Mouse (Mus musculus) liver, adult 2 months (tissue): ENCODE measurements around the gene Anapc16.

Experiments used
- CTCF ChIP-seq: fragments of 200-500 bp; IDR thresholded peaks from 2 replicates; pipeline ENCODE4 v1.5.1; 2011; ENCODE audit warnings: low read depth, low read length, control low read depth
- POLR2A ChIP-seq: fragments of 200-500 bp; IDR thresholded peaks from 2 replicates; pipeline ENCODE4 v1.6.1; 2011; ENCODE audit warnings: low read length, control low read depth; ENCODE audit not compliant: insufficient read depth; ENCODE audit errors: extremely low read depth

GRCm38 (mm10) chr10:60033064-60033463 lies 30.1 kb upstream of the Anapc16 start:
- no peak for TF ChIP-seq POLR2A
- no peak for TF ChIP-seq CTCF
